Mouse (Mus musculus) left cerebral cortex, postnatal 4 days (tissue): ENCODE data around the gene Tpk1. TPM values are rescaled to one million over a fixed set of nuclear protein-coding genes. Genes with fewer than 3 reads are reported as not detected.
"Not testable (repeated sequence)": the region's sequence is repeated elsewhere in the genome, so short reads cannot be mapped to it uniquely, and the experiment has no call there.

Experiments used
- DNase-seq: peaks from one replicate; pipeline ENCODE4 v3.0.0-alpha.2; 2022
- intact Hi-C: fragments of 180-260 bp; cut with DNase I; formaldehyde crosslinking; loops from one replicate; pipeline ENCODE4 v1.15.1; 2025
- total RNA-seq, 2 experiments: library from RNA; stranded (reverse); gene quantifications; 2 replicates each; pipeline ENCODE4 v1.2.3; 2021

Tpk1 gene
- total RNA-seq, 2 experiments from 2014 or later, result 3.9 to 6.0 TPM

GRCm38 (mm10) chr6:43643718-43644117 lies 22.4 kb downstream of the Tpk1 start:
- intact Hi-C loops, result no loop called here
- DNase-seq, result no peak

GRCm38 (mm10) chr6:43642375-43642774 lies 23.7 kb downstream of the Tpk1 start:
- intact Hi-C loops, result no loop called here
- no peak for DNase-seq

- no peak for DNase-seq
- intact Hi-C loops, result no loop called here
Measured at GRCm38 (mm10) chr6:43640621-43641020, 25.5 kb downstream of the Tpk1 start.

- DNase-seq, result no peak
- intact Hi-C loops, result no loop called here
Measured at GRCm38 (mm10) chr6:43638865-43639264, 27.2 kb downstream of the Tpk1 start.

GRCm38 (mm10) chr6:43638119-43638518 lies 28.0 kb downstream of the Tpk1 start:
- intact Hi-C loops, result no loop called here
- DNase-seq, result no peak

GRCm38 (mm10) chr6:43636980-43637638 lies 29.0 kb downstream of the Tpk1 start:
- intact Hi-C loops, result no loop called here
- DNase-seq, result no peak

GRCm38 (mm10) chr6:43633308-43633963 lies 32.6 kb downstream of the Tpk1 start:
- intact Hi-C loops, result no loop called here
- no peak for DNase-seq

GRCm38 (mm10) chr6:43632871-43633270 lies 33.2 kb downstream of the Tpk1 start:
- no peak for DNase-seq

GRCm38 (mm10) chr6:43623448-43623847 lies 42.6 kb downstream of the Tpk1 start:
- DNase-seq, intact Hi-C loops: not testable (repeated sequence)

More at GRCm38 (mm10) chr6:43632871-43633270, 33.2 kb downstream of the Tpk1 start:
- intact Hi-C loops, result no loop called here

GRCm38 (mm10) chr6:43619258-43619657 lies 46.8 kb downstream of the Tpk1 start:
- intact Hi-C loops, result no loop called here
- no peak for DNase-seq

- intact Hi-C loops, result no loop called here
- no peak for DNase-seq
Measured at GRCm38 (mm10) chr6:43611770-43612169, 54.3 kb downstream of the Tpk1 start.

- intact Hi-C loops, result no loop called here
- no peak for DNase-seq
Measured at GRCm38 (mm10) chr6:43590841-43591541, 75.1 kb downstream of the Tpk1 start.

- no peak for DNase-seq
- intact Hi-C loops, result no loop called here
Measured at GRCm38 (mm10) chr6:43585274-43585673, 80.8 kb downstream of the Tpk1 start.

- intact Hi-C loops, result no loop called here
Measured at GRCm38 (mm10) chr6:43581809-43582208, 84.3 kb downstream of the Tpk1 start.

GRCm38 (mm10) chr6:43567885-43568284 lies 98.2 kb downstream of the Tpk1 start:
- no peak for DNase-seq
- intact Hi-C loops, result no loop called here

More at GRCm38 (mm10) chr6:43581809-43582208, 84.3 kb downstream of the Tpk1 start:
- no peak for DNase-seq

GRCm38 (mm10) chr6:43562474-43562873 lies 103.6 kb downstream of the Tpk1 start:
- DNase-seq, result no peak
- intact Hi-C loops, result no loop called here

GRCm38 (mm10) chr6:43551410-43551809 lies 114.7 kb downstream of the Tpk1 start:
- intact Hi-C loops, result no loop called here
- no peak for DNase-seq

- DNase-seq, result no peak
Measured at GRCm38 (mm10) chr6:43546537-43546936, 119.5 kb downstream of the Tpk1 start.

GRCm38 (mm10) chr6:43537252-43537870 lies 128.7 kb downstream of the Tpk1 start:
- intact Hi-C loops, result no loop called here

More at GRCm38 (mm10) chr6:43546537-43546936, 119.5 kb downstream of the Tpk1 start:
- intact Hi-C loops, result no loop called here

GRCm38 (mm10) chr6:43535459-43535858 lies 130.6 kb downstream of the Tpk1 start:
- no peak for DNase-seq
- intact Hi-C loops, result no loop called here

More at GRCm38 (mm10) chr6:43537252-43537870, 128.7 kb downstream of the Tpk1 start:
- DNase-seq, result no peak

GRCm38 (mm10) chr6:43533323-43533722 lies 132.8 kb downstream of the Tpk1 start:
- DNase-seq, result no peak
- intact Hi-C loops, result no loop called here
